Mouse (Mus musculus) spleen, adult 2 months (tissue): ENCODE measurements at regions not wholly inside any gene's neighbourhood (a gene's known extent, or its start where the extent isn't known, plus 50 kb on each side); places are given as distances from the start of the nearest gene placed in this dataset.

Experiments used
- CTCF ChIP-seq: fragments of 200-500 bp; IDR thresholded peaks from 2 replicates; pipeline ENCODE4 v1.5.1; 2011; ENCODE audit warnings: mild to moderate bottlenecking, inconsistent platforms; ENCODE audit not compliant: insufficient read depth, insufficient read length, insufficient replicate concordance; ENCODE audit errors: extremely low read depth
- POLR2A ChIP-seq: fragments of 200-500 bp; IDR thresholded peaks from 2 replicates; pipeline ENCODE4 v1.6.1; 2011; ENCODE audit warnings: low read depth, low read length, inconsistent platforms

DNA sequence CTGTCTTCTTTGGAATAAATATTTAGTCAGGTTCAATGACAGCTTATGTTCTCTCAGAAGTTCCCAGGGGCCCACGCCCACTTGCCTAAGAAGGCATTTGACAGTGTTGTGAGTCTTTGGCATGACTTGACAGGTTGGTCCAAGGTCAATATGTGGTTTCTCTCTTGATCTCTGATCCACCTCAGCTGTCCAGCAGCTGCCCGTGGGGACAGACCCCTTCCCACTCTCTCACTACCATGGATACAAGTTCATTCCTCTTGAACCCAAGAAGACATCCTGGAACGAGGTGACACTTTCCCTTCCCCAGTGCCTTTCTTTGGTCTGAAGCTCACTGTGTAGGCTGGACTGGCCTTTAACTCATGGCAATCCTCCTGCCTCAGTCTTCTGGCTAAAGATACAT, 145.0 kb upstream of the Lef1 start:
- TF ChIP-seq CTCF = no peak
- no peak for TF ChIP-seq POLR2A
